Mouse (Mus musculus): ENCODE results near the gene Olfr175-ps1.

Gene Olfr175-ps1

DNA sequence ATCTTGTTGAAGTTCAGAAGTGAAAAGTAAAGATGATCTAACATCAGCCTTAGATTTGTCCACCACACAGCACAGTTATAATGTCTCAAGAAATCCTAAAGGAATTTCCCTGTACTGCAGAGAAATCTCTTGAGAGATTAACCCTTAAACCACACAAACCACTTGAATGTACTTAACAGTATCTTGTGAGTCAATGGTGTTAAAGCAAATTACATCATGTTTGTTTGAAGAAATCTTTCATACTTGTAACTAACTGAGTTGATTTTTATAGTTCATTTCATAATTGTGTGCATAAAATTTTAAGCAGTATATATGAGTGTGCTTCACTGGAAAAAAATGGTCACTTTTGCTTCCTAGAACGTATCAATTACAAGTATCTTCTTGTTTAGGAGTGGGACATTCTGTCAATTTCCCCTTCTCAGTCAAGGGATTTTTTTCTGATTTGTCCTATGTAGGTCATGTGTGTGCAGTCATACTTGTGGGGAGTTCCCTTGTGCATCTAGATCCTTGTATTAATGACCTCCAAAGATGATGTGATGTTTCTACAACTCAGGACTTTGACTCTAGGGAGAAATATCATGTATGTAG, at the start of gene Olfr175-ps1:
Gene Olfr175-ps1 (minus strand): TSS at position 51 of the 588 bp plus-strand sequence.
- no peak for DNase-seq (ENCODE audit: low read depth)

DNA sequence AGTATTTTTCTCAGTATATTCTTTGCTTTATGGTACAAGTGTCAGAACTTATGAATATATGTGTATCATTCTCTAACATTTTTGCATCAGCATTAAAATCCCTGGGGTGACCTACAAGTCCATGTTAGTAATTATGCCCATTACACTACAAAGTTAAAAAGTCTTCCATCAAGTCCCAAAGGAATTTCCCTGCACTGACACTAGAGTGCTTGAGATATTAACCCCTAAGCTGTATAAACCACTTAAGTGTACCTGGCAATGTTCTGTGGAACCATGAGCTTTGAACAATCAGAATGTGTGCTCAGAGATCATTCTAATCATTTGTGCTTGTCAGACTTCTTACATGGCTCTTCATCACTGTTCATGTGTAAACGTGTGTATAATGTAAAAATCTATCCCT, 48.1 kb upstream of the Olfr175-ps1 start, which contains the start of gene Olfr177:
Gene Olfr177 (minus strand): TSS at position 101 of the 400 bp plus-strand sequence.
- DNase-seq (ENCODE audit: low read depth): no peak

DNA sequence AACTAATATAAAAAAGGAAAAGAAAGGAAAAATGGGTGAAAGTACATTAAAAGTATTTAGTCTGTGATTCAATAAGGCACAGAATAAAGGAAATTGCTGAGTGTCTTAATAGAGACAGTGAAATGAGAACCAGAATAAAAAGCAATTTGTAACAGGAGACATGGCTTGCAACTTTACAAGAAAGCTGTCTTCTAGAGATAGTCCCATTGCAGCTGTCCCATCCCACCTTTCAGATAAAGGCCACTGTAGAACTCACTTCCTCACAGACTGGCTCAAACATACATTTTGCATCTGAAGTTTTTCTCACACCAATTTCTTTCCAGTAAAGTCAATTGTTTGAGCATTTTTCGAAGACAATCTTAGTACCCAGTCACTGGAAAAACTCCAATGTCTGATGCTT, 34.9 kb upstream of the Olfr175-ps1 start:
- DNase-seq (ENCODE audit: low read depth): no peak

DNA sequence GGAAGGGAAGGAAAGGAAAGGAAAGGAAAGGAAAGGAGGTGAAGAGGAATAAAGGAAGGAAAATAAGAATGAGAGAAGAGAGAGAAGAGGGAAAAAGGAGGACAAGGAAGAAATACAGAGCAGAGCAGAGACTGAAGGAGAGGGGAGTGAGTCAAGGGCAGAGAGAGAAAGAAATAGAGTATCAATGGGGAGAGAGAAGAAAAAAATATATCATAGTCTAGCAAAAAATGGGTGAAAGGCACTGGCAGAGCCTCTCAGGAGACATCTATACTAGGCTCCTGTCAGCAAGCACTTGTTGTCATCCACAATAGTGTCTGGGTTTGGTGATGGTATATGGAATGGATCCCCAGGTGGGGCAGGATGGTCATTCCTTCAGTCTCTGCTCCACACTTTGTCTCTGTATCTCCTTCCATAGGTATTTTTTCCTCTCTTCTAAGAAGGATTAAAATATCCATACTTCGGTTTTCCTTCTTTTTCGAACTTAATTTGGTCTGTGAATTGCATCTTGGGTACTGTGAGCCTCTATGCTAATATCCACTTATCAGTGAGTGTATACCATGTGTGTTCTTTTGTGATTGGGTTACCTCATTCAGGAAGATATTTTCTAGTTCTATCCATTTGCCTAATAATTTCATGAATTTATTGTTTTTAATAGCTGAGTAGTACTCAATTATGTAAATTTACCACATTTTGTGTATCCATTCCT, 33.6 kb upstream of the Olfr175-ps1 start:
- no peak for DNase-seq (ENCODE audit: low read depth)

DNA sequence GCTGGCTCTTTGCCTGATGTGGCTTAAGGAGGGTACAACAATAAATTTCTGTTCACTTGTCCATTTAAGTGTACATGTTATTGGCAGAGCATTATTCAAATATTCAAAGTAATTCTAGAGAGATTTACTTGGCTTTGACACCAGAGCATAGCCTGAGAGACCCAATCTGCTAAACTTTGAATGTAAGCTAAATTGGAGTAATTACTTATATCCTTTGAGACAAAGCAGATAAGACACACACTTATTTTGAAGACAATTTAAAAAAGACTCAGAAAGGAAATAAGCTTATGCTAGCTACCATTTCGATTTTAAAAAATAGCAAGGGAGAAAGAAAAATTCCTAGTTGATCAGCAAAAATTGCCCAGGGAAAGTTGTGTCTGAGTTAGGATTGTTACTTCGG, 26.4 kb downstream of the Olfr175-ps1 start, which contains the start of gene Olfr173:
Gene Olfr173 (minus strand): TSS at position 101 of the 400 bp plus-strand sequence.
- no peak for DNase-seq (ENCODE audit: low read depth)

Data from fibroblast of lung, adult 2 months (primary cell).